Mouse (Mus musculus) retina, embryonic 14.5 days (tissue): Measurements from ENCODE around the gene Taar7a.

ENCODE experiments used
- DNase-seq: peaks from one replicate; pipeline ENCODE4 v3.0.0-alpha.2; 2015; ENCODE audit warnings: low spot score

The Taar7a gene

GRCm38 (mm10) chr10:23993381-23993780, at the start of gene Taar7a:
TSS of gene Taar7a (minus strand) at chr10:23993481.
- DNase-seq, result no peak

GRCm38 (mm10) chr10:24040120-24040869, 47.0 kb upstream of the Taar7a start:
- no peak for DNase-seq

GRCm38 (mm10) chr10:24037314-24037713, 44.0 kb upstream of the Taar7a start, which contains the start of gene Taar7e:
TSS of gene Taar7e (plus strand) at chr10:24037614.
- DNase-seq, result no peak

- DNase-seq, result no peak
Measured at GRCm38 (mm10) chr10:24031347-24031746, 38.1 kb upstream of the Taar7a start.

- no peak for DNase-seq
Measured at GRCm38 (mm10) chr10:24026922-24027321, 33.6 kb upstream of the Taar7a start, which contains the start of gene Taar7d. TSS of gene Taar7d (plus strand) at chr10:24027222.

GRCm38 (mm10) chr10:24008143-24008542, 14.9 kb upstream of the Taar7a start:
- no peak for DNase-seq

GRCm38 (mm10) chr10:24007034-24007433, 13.8 kb upstream of the Taar7a start:
- DNase-seq, result no peak

- DNase-seq, result no peak
Measured at GRCm38 (mm10) chr10:24006442-24006841, 13.2 kb upstream of the Taar7a start.

- no peak for DNase-seq
Measured at GRCm38 (mm10) chr10:23999639-24000038, 6.4 kb upstream of the Taar7a start, which contains the start of gene Taar7b. TSS of gene Taar7b (plus strand) at chr10:23999939.

GRCm38 (mm10) chr10:23986419-23986818, 6.9 kb downstream of the Taar7a start:
- DNase-seq, result no peak

- no peak for DNase-seq
Measured at GRCm38 (mm10) chr10:23985546-23985945, 7.7 kb downstream of the Taar7a start, which contains the start of gene Taar6. TSS of gene Taar6 (minus strand) at chr10:23985646.

GRCm38 (mm10) chr10:23978901-23979705, 14.2 kb downstream of the Taar7a start:
- DNase-seq, result peak; percentile 86

GRCm38 (mm10) chr10:23977958-23978357, 15.3 kb downstream of the Taar7a start:
- no peak for DNase-seq

- no peak for DNase-seq
Measured at GRCm38 (mm10) chr10:23971256-23971655, 22.0 kb downstream of the Taar7a start.

GRCm38 (mm10) chr10:23970656-23971165, 22.6 kb downstream of the Taar7a start, which contains the start of gene Taar5:
TSS of gene Taar5 (plus strand) at chr10:23970706.
- DNase-seq, result no peak

- DNase-seq, result no peak
Measured at GRCm38 (mm10) chr10:23964921-23965610, 28.2 kb downstream of the Taar7a start.

GRCm38 (mm10) chr10:23963444-23963843, 29.8 kb downstream of the Taar7a start:
- no peak for DNase-seq

- DNase-seq, result no peak
Measured at GRCm38 (mm10) chr10:23960444-23960915, 32.8 kb downstream of the Taar7a start, which contains the start of gene Taar4. TSS of gene Taar4 (plus strand) at chr10:23960494.

GRCm38 (mm10) chr10:23959071-23959470, 34.2 kb downstream of the Taar7a start:
- DNase-seq, result no peak

- DNase-seq, result no peak
Measured at GRCm38 (mm10) chr10:23951714-23952113, 41.6 kb downstream of the Taar7a start.

- DNase-seq, result no peak
Measured at GRCm38 (mm10) chr10:23949508-23950005, 43.7 kb downstream of the Taar7a start, which contains the start of gene Taar3. TSS of gene Taar3 (plus strand) at chr10:23949558.
